In the genomic region with DNA sequence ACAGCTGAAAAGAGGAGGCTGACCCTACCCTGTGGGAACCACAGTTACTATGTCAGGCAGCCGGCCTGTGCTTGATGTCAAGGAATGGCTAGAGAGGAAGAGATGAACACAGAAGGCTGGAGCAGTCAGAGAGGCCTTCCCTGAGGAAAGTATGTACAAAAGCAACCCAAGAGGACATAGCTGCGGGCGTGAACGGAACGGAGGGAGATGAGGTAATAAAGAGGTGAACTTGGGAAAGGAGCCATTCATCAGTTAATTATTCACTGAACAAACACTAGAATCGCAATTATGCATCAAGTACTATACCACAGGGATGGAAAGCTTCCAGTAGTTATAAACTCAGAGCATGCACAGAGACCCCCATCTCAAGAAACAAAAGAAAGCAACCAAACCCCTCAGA, we compare ENCODE assay signal across 9 mouse cellular contexts. TPM values are rescaled to one million over a fixed set of nuclear protein-coding genes. Genes with fewer than 3 reads are reported as not detected.
"Had no signal": no experiment of that assay in that cellular context is flagged by ENCODE, and none has a peak within 500 bp of the region (broad histone marks: within the 10 kb centered on the region; RNA-seq: fewer than 3 reads in every experiment).

No protein-coding gene starts in this region.

- H3K4me2 ChIP-seq: limb, embryonic 12.5 days; liver, embryonic 13.5 days; lung, embryonic 14.5 days; midbrain, embryonic 13.5 days; neural tube, embryonic 12.5 days had no signal

- H3K27ac ChIP-seq: kidney, postnatal 0 days; layer of hippocampus, adult 2 months; limb, embryonic 12.5 days; liver, embryonic 13.5 days; midbrain, embryonic 13.5 days; neural tube, embryonic 12.5 days had no signal

- ATAC-seq: midbrain, embryonic 13.5 days had no signal

- H3K9ac ChIP-seq: limb, embryonic 12.5 days; liver, embryonic 13.5 days; lung, embryonic 14.5 days; midbrain, embryonic 13.5 days; neural tube, embryonic 12.5 days had no signal

- H3K4me3 ChIP-seq: layer of hippocampus, adult 2 months; limb, embryonic 12.5 days; liver, embryonic 13.5 days; midbrain, embryonic 13.5 days; myocyte; neural tube, embryonic 12.5 days had no signal

- H3K4me1 ChIP-seq: liver, embryonic 13.5 days had no signal

- DNase-seq: liver, embryonic 13.5 days; thymus, adult 18-20 months had no signal

- H3K9me3 ChIP-seq: limb, embryonic 12.5 days; liver, embryonic 13.5 days; midbrain, embryonic 13.5 days; neural tube, embryonic 12.5 days had no signal

- H3K36me3 ChIP-seq: limb, embryonic 12.5 days; liver, embryonic 13.5 days had no signal

- H3K27me3 ChIP-seq: liver, embryonic 13.5 days had no signal

RNA-seq across cellular contexts. Expression of a gene that starts 5.0 kb away (rescaled TPM):
- polyA plus RNA-seq: liver, embryonic 13.5 days had no signal
